Mouse (Mus musculus) forebrain, embryonic 14.5 days (tissue): Measurements from ENCODE around the gene Stx6. TPM values are rescaled to one million over a fixed set of nuclear protein-coding genes. Genes with fewer than 3 reads are reported as not detected.

Experiments used
- ATAC-seq: fragments of 200-750 bp; cut with Nextera tagmentation; 2 replicates; pipeline ENCODE4 v1.8.0; 2017; ENCODE audit warnings: mild to moderate bottlenecking, moderate library complexity
- DNase-seq: peaks from one replicate; pipeline ENCODE4 v3.0.0-alpha.2; 2015; ENCODE audit warnings: low spot score
- H3K27ac ChIP-seq: fragments of 300-500 bp; sonication (generic); 2 replicates; pipeline ENCODE4 v1.5.1; 2014; ENCODE audit warnings: low read depth, mild to moderate bottlenecking, control low read depth, low read length, moderate library complexity
- H3K27me3 ChIP-seq: fragments of 300-500 bp; sonication (generic); replicated peaks from 2 replicates; pipeline ENCODE4 v1.6.1; 2014; ENCODE audit warnings: low read length, control low read depth, mixed read lengths; ENCODE audit not compliant: control insufficient read depth, insufficient read depth
- H3K36me3 ChIP-seq: fragments of 300-500 bp; sonication (generic); 2 replicates; pipeline ENCODE4 v1.6.1; 2014; ENCODE audit warnings: low read length, control low read depth; ENCODE audit not compliant: control insufficient read depth, insufficient read depth
- H3K4me1 ChIP-seq: fragments of 300-500 bp; sonication (generic); 2 replicates; pipeline ENCODE4 v1.6.1; 2014; ENCODE audit warnings: antibody characterized with exemption, low read length, control low read depth; ENCODE audit not compliant: control insufficient read depth, insufficient read depth
- H3K4me2 ChIP-seq: fragments of 300-500 bp; sonication (generic); 2 replicates; pipeline ENCODE4 v1.6.1; 2014; ENCODE audit warnings: mild to moderate bottlenecking, control low read depth, low read length
- H3K4me3 ChIP-seq: fragments of 300-500 bp; sonication (generic); 2 replicates; pipeline ENCODE4 v1.5.1; 2014; ENCODE audit warnings: low read depth, low read length, control low read depth
- H3K9ac ChIP-seq: fragments of 300-500 bp; sonication (generic); 2 replicates; pipeline ENCODE4 v1.6.1; 2014; ENCODE audit warnings: mild to moderate bottlenecking, low read length, control low read depth, moderate library complexity
- H3K9me3 ChIP-seq: fragments of 300-500 bp; sonication (generic); replicated peaks from 2 replicates; pipeline ENCODE4 v1.6.1; 2016; ENCODE audit warnings: low read length, control low read depth, mixed read lengths; ENCODE audit not compliant: control insufficient read depth
- WGBS: fragments of 180-500 bp; shearing (Covaris S2); extraction: QIAGEN DNeasy Blood & Tissue Kit; methylation state at CpG from one replicate; pipeline ENCODE4 v1.1.7; 2014; 5-methylcytosine and 5-hydroxymethylcytosine counted together
- polyA plus RNA-seq: library from polyadenylated mRNA; unstranded; fragments of >200 nt; fragmentation: Nextera tagmentation; extraction: Ambion mirVana; gene quantifications from 2 replicates; pipeline ENCODE4 v1.2.1, GENCODE M21; 2014

Gene Stx6
- polyA plus RNA-seq, 1 experiment from 2014 or later = 97.7 TPM

DNA sequence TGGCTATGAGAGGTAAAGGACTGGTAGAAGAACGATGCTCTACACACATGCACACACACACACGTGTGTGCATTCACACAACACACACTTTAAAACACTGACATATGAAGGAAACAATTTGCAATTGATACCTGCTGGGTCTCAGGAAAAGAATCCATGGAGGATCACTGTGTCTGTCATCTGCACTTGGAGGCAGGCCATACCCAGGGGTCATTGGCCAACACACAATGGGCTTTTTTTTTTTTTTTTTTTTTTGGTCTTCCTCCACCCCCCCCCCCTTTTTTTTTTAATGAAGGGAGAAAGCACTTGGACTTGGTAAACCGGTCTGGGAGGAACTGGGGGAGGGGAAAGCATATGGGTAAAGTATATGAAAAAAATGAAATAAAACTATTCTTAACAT lies 49.3 kb downstream of the Stx6 start:
- no peak for DNase-seq
- peaks cover 10% of the 10 kb centered on the region for H3K36me3 ChIP-seq
- ATAC-seq = no peak
- no peak overlapping the region for H3K9ac ChIP-seq
- no peaks in the 10 kb centered on the region for H3K27me3 ChIP-seq
- no peak overlapping the region for H3K27ac ChIP-seq
- H3K4me1 ChIP-seq = peaks cover 61% of the 10 kb centered on the region
- no peak overlapping the region for H3K4me3 ChIP-seq
- H3K4me2 ChIP-seq = no peak overlapping the region
- H3K9me3 ChIP-seq = no peaks in the 10 kb centered on the region
- WGBS = 58% methylated on average over 3 of the region's 3 CpGs

DNA sequence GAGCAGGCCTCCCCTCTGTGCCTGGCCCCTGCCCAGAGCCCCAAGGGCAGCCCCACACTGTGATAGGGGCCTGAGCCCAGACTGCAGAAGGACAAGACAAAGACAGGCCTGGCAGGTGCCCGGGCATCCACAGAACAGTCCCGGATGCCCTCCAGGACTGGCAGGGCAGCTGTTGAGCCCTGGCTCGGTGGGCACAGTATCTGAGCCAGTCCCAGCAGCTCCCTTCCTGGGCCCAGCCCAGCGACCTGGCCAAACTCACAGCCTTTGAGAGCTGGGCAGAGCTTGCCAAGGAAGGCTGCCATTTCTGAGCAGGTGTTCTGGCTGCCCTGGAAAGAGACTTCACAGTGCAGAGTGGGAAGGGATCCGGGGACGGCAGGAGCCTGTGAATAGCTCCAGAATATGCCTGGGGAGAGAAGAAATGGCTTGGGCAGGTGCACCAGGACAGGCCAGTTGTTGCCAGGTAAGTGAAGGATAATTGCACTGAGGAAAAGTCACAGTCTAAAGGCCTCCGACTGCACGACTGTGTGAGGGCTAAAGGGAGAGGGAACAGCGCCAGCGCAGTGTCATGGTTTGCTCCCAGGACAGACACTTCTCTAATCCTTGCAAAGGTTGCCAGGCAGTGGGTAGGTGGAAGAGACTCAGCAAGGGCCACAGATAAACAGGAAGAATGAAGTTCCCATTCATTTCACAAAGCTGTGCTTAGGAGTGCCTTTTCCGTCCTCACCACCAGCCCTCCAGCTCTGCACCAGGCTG lies 51.7 kb downstream of the Stx6 start:
- WGBS = 54% methylated on average over 11 of the region's 11 CpGs
- Histone ChIP-seq H3K27me3 (no peaks in the 10 kb centered on the region), H3K27ac (peak overlapping the region; percentile 72), H3K9ac (0 out of 2 replicates have a peak overlapping the region, but pooled peaks have one; percentile 40), H3K9me3 (no peaks in the 10 kb centered on the region), H3K36me3 (peaks cover 10% of the 10 kb centered on the region; the same call in 1 of the 2 replicates), H3K4me1 (peaks cover 48% of the 10 kb centered on the region), H3K4me2 (no peak overlapping the region), H3K4me3 (no peak overlapping the region)
- DNase-seq (peak; percentile 44), ATAC-seq (peak; percentile 15; the same call in 1 of the 2 replicates)

DNA sequence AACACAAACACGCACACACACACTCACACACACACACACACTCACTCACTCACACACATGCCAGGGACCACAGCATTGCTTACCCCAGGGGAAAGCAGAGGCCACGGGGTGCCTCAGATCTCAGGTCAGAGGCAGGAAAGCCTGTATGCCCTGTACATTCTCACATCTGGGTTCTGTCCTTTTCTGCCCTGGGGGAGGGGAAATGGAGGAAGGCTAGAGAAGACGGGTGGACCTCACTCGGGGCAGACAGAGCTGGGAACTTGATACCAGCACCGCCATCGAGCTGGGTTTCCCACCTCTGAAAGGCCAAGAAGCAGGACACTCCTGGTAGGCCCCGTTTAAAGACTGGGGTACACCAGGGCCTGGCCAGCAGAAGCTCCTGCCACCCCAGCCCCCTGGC lies 52.5 kb downstream of the Stx6 start:
- Histone ChIP-seq H3K9ac (no peak overlapping the region), H3K9me3 (no peaks in the 10 kb centered on the region), H3K4me2 (no peak overlapping the region), H3K4me1 (peaks cover 42% of the 10 kb centered on the region), H3K36me3 (peaks cover 10% of the 10 kb centered on the region; the same call in 1 of the 2 replicates), H3K27me3 (no peaks in the 10 kb centered on the region), H3K4me3 (no peak overlapping the region), H3K27ac (peak overlapping the region; percentile 72; the same call in 1 of the 2 replicates)
- DNase-seq (no peak), ATAC-seq (no peak)
- 56% methylated on average over 7 of the region's 7 CpGs for WGBS

DNA sequence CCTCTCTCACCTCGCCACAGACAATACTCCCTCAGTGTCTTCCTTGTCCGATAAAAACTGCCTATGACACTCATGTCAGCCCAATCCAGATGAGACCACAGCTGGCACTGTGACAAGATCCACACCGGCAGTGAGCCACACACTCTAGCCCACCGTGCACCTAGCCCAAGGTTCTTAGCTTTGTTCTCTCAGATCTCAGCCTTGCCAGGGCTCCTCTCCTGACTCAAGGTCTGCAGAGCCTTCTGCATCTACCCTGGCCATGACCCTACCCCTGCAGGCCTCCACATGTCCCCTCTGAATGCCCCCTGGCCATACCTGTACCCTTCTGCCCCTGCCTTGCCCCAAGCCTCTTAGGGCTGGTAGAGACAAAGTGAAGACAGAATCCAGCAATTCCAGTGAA lies 53.6 kb downstream of the Stx6 start:
- Histone ChIP-seq H3K9me3 (no peaks in the 10 kb centered on the region), H3K4me1 (peaks cover 36% of the 10 kb centered on the region), H3K27ac (peak overlapping the region; percentile 61; the same call in 1 of the 2 replicates), H3K4me3 (no peak overlapping the region), H3K4me2 (no peak overlapping the region), H3K27me3 (no peaks in the 10 kb centered on the region), H3K36me3 (peaks cover 8% of the 10 kb centered on the region; the same call in 1 of the 2 replicates), H3K9ac (peak overlapping the region; percentile 30; the same call in 1 of the 2 replicates)
- ATAC-seq = 0 out of 2 replicates have a peak, but pooled peaks have one; percentile 1
- no peak for DNase-seq
- WGBS = 45% methylated on average over 4 of the region's 4 CpGs

DNA sequence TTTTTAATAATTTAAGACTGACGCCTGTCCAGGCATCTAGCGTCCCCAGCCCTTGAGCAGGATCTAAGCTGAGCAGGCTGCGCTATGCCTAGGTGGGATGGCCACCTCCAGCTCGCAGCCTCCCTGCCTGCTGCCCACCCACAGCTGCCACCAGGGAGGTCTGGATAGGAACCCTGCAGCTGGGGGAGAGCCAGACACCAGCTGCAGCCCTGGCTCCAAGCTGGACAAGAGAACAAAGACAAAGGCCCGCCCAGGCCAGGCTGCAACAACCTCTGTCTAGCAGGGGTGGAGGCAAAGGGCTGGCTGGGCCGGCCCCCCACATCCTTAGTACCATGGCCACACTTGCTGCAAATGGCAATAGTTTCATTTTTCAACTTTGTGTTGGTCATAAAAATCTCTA lies 54.0 kb downstream of the Stx6 start:
- H3K27me3 ChIP-seq = no peaks in the 10 kb centered on the region
- peak; percentile 71 for DNase-seq
- no peak overlapping the region for H3K4me2 ChIP-seq
- no peaks in the 10 kb centered on the region for H3K9me3 ChIP-seq
- H3K27ac ChIP-seq = peak overlapping the region; percentile 61
- WGBS = 9% methylated on average over 6 of the region's 6 CpGs
- H3K36me3 ChIP-seq = peaks cover 4% of the 10 kb centered on the region; the same call in 1 of the 2 replicates
- H3K4me3 ChIP-seq = no peak overlapping the region
- peak overlapping the region; percentile 30; the same call in 1 of the 2 replicates for H3K9ac ChIP-seq
- peak; percentile 62 for ATAC-seq
- peaks cover 36% of the 10 kb centered on the region for H3K4me1 ChIP-seq

DNA sequence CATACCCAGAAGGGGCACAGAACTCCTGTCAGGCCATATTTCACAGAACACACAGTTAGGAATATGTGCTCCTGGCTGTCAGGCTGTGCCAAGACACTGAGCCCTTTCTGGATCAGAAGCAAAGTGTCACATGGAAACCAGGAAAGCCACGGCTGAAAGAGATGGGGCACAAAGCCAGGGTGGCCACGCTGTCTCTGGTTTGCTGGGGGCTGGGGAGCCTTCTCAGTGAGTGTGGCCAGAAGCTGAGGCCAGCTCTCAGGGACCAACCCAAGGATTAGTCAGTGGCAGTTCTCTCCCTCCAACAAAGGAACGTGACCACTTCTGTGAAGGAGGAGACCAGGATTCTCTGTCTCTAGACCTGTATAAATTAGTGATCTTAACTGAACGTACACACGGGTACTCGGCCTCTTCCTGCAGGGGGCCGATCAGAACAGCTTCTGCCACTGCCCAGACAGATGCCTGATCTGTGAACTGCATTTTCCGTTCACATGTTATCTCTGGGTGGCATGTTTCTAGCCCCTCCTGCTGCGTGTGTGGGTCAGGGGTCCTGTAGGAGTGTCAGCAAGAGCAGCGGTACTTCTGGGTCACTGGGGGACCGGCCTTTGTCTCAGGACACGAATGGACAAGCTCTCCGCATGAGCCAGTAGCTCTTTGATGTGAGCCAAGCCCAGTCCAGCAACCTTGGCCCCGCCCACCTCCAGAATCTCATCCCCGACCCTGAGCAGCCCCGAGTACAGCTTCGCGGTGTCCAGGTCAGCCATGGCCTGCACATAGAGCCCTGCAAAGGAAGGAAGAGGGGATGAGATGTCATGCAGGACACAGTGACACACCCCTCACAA lies 54.6 kb downstream of the Stx6 start:
- peak; percentile 16; the same call in 1 of the 2 replicates for ATAC-seq
- H3K36me3 ChIP-seq = no peaks in the 10 kb centered on the region
- peak overlapping the region; percentile 61 for H3K27ac ChIP-seq
- no peaks in the 10 kb centered on the region for H3K9me3 ChIP-seq
- DNase-seq = no peak
- no peaks in the 10 kb centered on the region for H3K27me3 ChIP-seq
- H3K4me3 ChIP-seq = no peak overlapping the region
- no peak overlapping the region for H3K4me2 ChIP-seq
- H3K4me1 ChIP-seq = peaks cover 36% of the 10 kb centered on the region
- H3K9ac ChIP-seq = peak overlapping the region; percentile 36; the same call in 1 of the 2 replicates
- WGBS = 8% methylated on average over 18 of the region's 18 CpGs

DNA sequence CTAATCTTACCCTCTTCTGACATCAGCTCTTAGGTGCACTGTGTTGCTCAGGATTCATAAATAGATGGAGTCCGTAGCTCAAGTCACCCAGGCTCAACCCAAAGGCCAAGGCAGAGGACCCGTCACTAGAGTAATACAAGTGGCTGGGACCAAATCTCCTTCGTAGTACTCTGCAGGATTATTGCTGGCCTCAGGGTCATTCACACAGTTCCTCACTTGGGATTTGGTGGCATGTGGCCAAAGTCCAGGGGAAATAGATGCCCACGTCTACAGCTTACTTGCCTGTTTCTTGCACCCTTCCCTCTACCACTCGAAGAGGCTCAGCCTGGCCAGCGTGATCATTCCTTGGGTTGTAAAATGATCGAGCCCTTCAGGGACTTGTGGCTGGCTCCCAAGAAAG lies 55.4 kb downstream of the Stx6 start:
- Histone ChIP-seq H3K4me2 (no peak overlapping the region), H3K27ac (no peak overlapping the region), H3K9ac (no peak overlapping the region), H3K4me3 (no peak overlapping the region), H3K36me3 (no peaks in the 10 kb centered on the region), H3K4me1 (peaks cover 36% of the 10 kb centered on the region), H3K27me3 (no peaks in the 10 kb centered on the region), H3K9me3 (no peaks in the 10 kb centered on the region)
- ATAC-seq (no peak), DNase-seq (no peak)
- 83% methylated on average over 7 of the region's 7 CpGs for WGBS

DNA sequence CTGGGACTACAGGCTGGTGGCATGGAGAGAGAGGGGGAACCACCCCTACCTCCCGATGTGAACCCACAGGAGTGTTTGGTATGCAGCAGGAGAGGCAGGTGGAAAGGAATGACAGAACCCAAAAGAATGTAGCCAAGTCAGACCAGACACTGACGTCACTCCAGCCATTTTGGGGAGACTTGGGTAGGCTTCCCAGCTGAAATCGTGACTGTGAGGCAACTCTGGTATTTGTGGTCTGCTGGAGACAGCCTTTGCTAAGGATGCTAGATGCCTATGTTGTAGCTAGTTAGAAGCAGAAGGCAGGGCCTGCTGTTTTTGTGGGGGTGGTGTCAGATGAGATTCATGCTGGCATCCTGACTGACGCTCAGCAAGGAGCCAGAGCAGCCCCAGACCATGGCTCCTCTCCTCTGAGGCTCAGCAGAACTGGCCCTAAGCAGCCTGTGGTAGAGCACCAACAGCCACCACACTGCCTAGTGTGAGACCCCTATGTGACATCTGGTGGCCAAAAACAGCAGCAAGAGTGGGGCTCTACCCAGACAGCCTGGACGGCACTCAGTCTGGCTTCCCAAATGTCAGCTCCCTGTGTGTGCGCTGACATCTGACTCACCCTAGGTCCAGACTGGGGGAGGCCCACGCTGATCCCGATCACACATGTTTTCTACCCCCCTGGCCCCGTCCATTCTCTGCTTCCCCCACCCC lies 56.7 kb downstream of the Stx6 start:
- H3K4me2 ChIP-seq = no peak overlapping the region
- H3K36me3 ChIP-seq = no peaks in the 10 kb centered on the region
- no peaks in the 10 kb centered on the region for H3K9me3 ChIP-seq
- DNase-seq = no peak
- no peak overlapping the region for H3K9ac ChIP-seq
- no peak overlapping the region for H3K4me3 ChIP-seq
- no peaks in the 10 kb centered on the region for H3K27me3 ChIP-seq
- no peak overlapping the region for H3K27ac ChIP-seq
- H3K4me1 ChIP-seq = peaks cover 31% of the 10 kb centered on the region
- ATAC-seq = 0 out of 2 replicates have a peak, but pooled peaks have one; percentile 19
- 61% methylated on average over 9 of the region's 9 CpGs for WGBS
